8 mouse cellular contexts compared by ENCODE assay signal in genomic region chr8:105225917-105226316, GRCm38 (mm10). TPM values are rescaled to one million over a fixed set of nuclear protein-coding genes. Genes with fewer than 3 reads are reported as not detected.
DNase-seq lines count a peak whose midpoint lies in the region; ATAC-seq lines count a peak whose summit lies in the region.

No protein-coding gene starts in this region.

- peak overlapping the region; percentile 99 for H3K4me3 ChIP-seq in heart, embryonic 15.5 days
- peak overlapping the region; percentile 87 for H3K4me3 ChIP-seq in embryonic facial prominence, embryonic 11.5 days (ENCODE audit: low read depth, low read length)
- peak overlapping the region; percentile 97 for H3K4me3 ChIP-seq in intestine, embryonic 16.5 days (ENCODE audit: low read length)
- H3K4me3 ChIP-seq in midbrain, embryonic 10.5 days: peak overlapping the region; percentile 88

- H3K27ac ChIP-seq in heart, embryonic 15.5 days: no peak overlapping the region
- no peak overlapping the region for H3K27ac ChIP-seq in embryonic facial prominence, embryonic 11.5 days (replicated peaks; ENCODE audit: low read depth, low read length)
- H3K27ac ChIP-seq in intestine, embryonic 16.5 days (ENCODE audit: low read length): 0 out of 2 replicates have a peak overlapping the region, but pooled peaks have one; percentile 93
- H3K27ac ChIP-seq in midbrain, embryonic 10.5 days (replicated peaks): no peak overlapping the region

- WGBS in heart, embryonic 15.5 days: 16% methylated on average over 6 of the region's 6 CpGs
- WGBS in embryonic facial prominence, embryonic 11.5 days: 27% methylated on average over 6 of the region's 6 CpGs
- 15% methylated on average over 6 of the region's 6 CpGs for WGBS in intestine, embryonic 16.5 days
- 35% methylated on average over 6 of the region's 6 CpGs for WGBS in midbrain, embryonic 10.5 days

- no peak for DNase-seq in heart, adult 8-10 months (ENCODE audit: low spot score)
- no peak for DNase-seq in embryonic facial prominence, embryonic 11.5 days (ENCODE audit: low spot score)
- no peak for DNase-seq in midbrain, embryonic 10.5 days (ENCODE audit: low spot score)
- no peak for DNase-seq in frontal cortex, postnatal 10 days (ENCODE audit: low spot score in 2 of 2)
- DNase-seq in gastrocnemius, postnatal 25 days: no peak
- no peak for DNase-seq in cerebellum, adult 18-20 months

- H3K9me3 ChIP-seq in heart, embryonic 15.5 days (replicated peaks): no peaks in the 10 kb centered on the region
- H3K9me3 ChIP-seq in embryonic facial prominence, embryonic 11.5 days (replicated peaks; ENCODE audit: control insufficient read depth, low read length): no peaks in the 10 kb centered on the region
- no peaks in the 10 kb centered on the region for H3K9me3 ChIP-seq in intestine, embryonic 16.5 days (ENCODE audit: control insufficient read depth, low read length)
- no peaks in the 10 kb centered on the region for H3K9me3 ChIP-seq in midbrain, embryonic 10.5 days (replicated peaks)

- no peaks in the 10 kb centered on the region for H3K36me3 ChIP-seq in heart, embryonic 15.5 days
- no peaks in the 10 kb centered on the region for H3K36me3 ChIP-seq in embryonic facial prominence, embryonic 11.5 days (replicated peaks; ENCODE audit: control insufficient read depth, insufficient read depth, low read depth, low read length)
- H3K36me3 ChIP-seq in intestine, embryonic 16.5 days (ENCODE audit: control insufficient read depth, insufficient read depth, low read length): no peaks in the 10 kb centered on the region
- peaks cover under 1% of the 10 kb centered on the region; the same call in 1 of the 2 replicates for H3K36me3 ChIP-seq in midbrain, embryonic 10.5 days

- H3K4me2 ChIP-seq in heart, embryonic 15.5 days: peak overlapping the region; percentile 69
- peak overlapping the region; percentile 57 for H3K4me2 ChIP-seq in embryonic facial prominence, embryonic 11.5 days (ENCODE audit: low read depth, low read length)
- peak overlapping the region; percentile 79 for H3K4me2 ChIP-seq in intestine, embryonic 16.5 days (ENCODE audit: low read depth, low read length)

- H3K9ac ChIP-seq in heart, embryonic 15.5 days: peak overlapping the region; percentile 99
- peak overlapping the region; percentile 73 for H3K9ac ChIP-seq in embryonic facial prominence, embryonic 11.5 days (replicated peaks; ENCODE audit: low read length)
- H3K9ac ChIP-seq in intestine, embryonic 16.5 days (ENCODE audit: low read depth, low read length): peak overlapping the region; percentile 93

- H3K4me1 ChIP-seq in heart, embryonic 15.5 days (replicated peaks): peaks cover 17% of the 10 kb centered on the region
- H3K4me1 ChIP-seq in embryonic facial prominence, embryonic 11.5 days (ENCODE audit: control insufficient read depth, insufficient read depth, low read length): 0 out of 2 replicates have a peak, but pooled peaks cover 4% of the 10 kb centered on the region
- peaks cover 14% of the 10 kb centered on the region for H3K4me1 ChIP-seq in intestine, embryonic 16.5 days (ENCODE audit: control insufficient read depth, insufficient read depth, low read length)
- H3K4me1 ChIP-seq in midbrain, embryonic 10.5 days: peaks cover 21% of the 10 kb centered on the region

- no peak for ATAC-seq in heart, embryonic 15.5 days (replicated peaks; ENCODE audit: insufficient number of reproducible peaks, insufficient read depth, low FRiP score, low read depth)
- ATAC-seq in embryonic facial prominence, embryonic 11.5 days (replicated peaks; ENCODE audit: insufficient number of reproducible peaks, low FRiP score, low TSS enrichment, low read depth): no peak
- peak; percentile 43 for ATAC-seq in intestine, embryonic 16.5 days

- H3K27me3 ChIP-seq in heart, embryonic 15.5 days: no peaks in the 10 kb centered on the region
- no peaks in the 10 kb centered on the region for H3K27me3 ChIP-seq in embryonic facial prominence, embryonic 11.5 days (ENCODE audit: control insufficient read depth, insufficient read depth, low read length)
- no peaks in the 10 kb centered on the region for H3K27me3 ChIP-seq in intestine, embryonic 16.5 days (replicated peaks; ENCODE audit: control insufficient read depth, insufficient read depth, low read length)
- no peaks in the 10 kb centered on the region for H3K27me3 ChIP-seq in midbrain, embryonic 10.5 days (ENCODE audit: low read depth, poor library complexity, severe bottlenecking)

RNA-seq across cellular contexts. Expression of gene D230025D16Rik, which starts 1.0 kb away (rescaled TPM):
- 17.7 and 19.6 TPM in 2 replicates for polyA plus RNA-seq in heart, embryonic 15.5 days (2015; fragmentation: Nextera tagmentation; extraction: Ambion mirVana)
- total RNA-seq in heart, adult 8-10 months (2022): 10 to 100 TPM; 14.4 to 20.9 (median 17.4) TPM
- 30.8 and 31.5 TPM in 2 replicates for polyA plus RNA-seq in embryonic facial prominence, embryonic 11.5 days (2014; fragmentation: Nextera tagmentation; extraction: Ambion mirVana)
- polyA plus RNA-seq in intestine, embryonic 16.5 days (2015; fragmentation: Nextera tagmentation; extraction: Ambion mirVana): 20.6 and 21.7 TPM in 2 replicates
- polyA plus RNA-seq in midbrain, embryonic 10.5 days (2016; fragmentation: Nextera tagmentation; extraction: Ambion mirVana): 27.1 and 28.5 TPM in 2 replicates
- total RNA-seq in gastrocnemius, postnatal 25 days (2021): 10 to 100 TPM; 13.5 to 24.2 TPM

RNA-seq across cellular contexts. Expression of gene B3gnt9, which starts 29.0 kb away (rescaled TPM):
- polyA plus RNA-seq in heart, embryonic 15.5 days (2015; fragmentation: Nextera tagmentation; extraction: Ambion mirVana): 13.6 and 17.6 TPM in 2 replicates
- 1 to 10 TPM; 2.5 to 3.8 (median 3.4) TPM for total RNA-seq in heart, adult 8-10 months (2022)
- polyA plus RNA-seq in embryonic facial prominence, embryonic 11.5 days (2014; fragmentation: Nextera tagmentation; extraction: Ambion mirVana): 2.3 and 3.3 TPM in 2 replicates
- polyA plus RNA-seq in intestine, embryonic 16.5 days (2015; fragmentation: Nextera tagmentation; extraction: Ambion mirVana): 16.2 and 17.5 TPM in 2 replicates
- 2.4 and 4.2 TPM in 2 replicates for polyA plus RNA-seq in midbrain, embryonic 10.5 days (2016; fragmentation: Nextera tagmentation; extraction: Ambion mirVana)
- 1 to 10 TPM; 2.6 TPM for total RNA-seq in gastrocnemius, postnatal 25 days (2021)

RNA-seq across cellular contexts. Expression of gene Tradd, which starts 38.5 kb away (rescaled TPM):
- polyA plus RNA-seq in heart, embryonic 15.5 days (2015; fragmentation: Nextera tagmentation; extraction: Ambion mirVana): 17.9 and 24.0 TPM in 2 replicates
- total RNA-seq in heart, adult 8-10 months (2022): 1 to 10 TPM; 3.7 to 5.7 (median 5.2) TPM
- 14.0 and 16.6 TPM in 2 replicates for polyA plus RNA-seq in embryonic facial prominence, embryonic 11.5 days (2014; fragmentation: Nextera tagmentation; extraction: Ambion mirVana)
- polyA plus RNA-seq in intestine, embryonic 16.5 days (2015; fragmentation: Nextera tagmentation; extraction: Ambion mirVana): 44.9 and 46.0 TPM in 2 replicates
- 13.6 and 14.6 TPM in 2 replicates for polyA plus RNA-seq in midbrain, embryonic 10.5 days (2016; fragmentation: Nextera tagmentation; extraction: Ambion mirVana)
- total RNA-seq in gastrocnemius, postnatal 25 days (2021): 1 to 10 TPM; 3.0 TPM

RNA-seq across cellular contexts. Expression of gene Fbxl8, which starts 38.5 kb away (rescaled TPM):
- polyA plus RNA-seq in heart, embryonic 15.5 days (2015; fragmentation: Nextera tagmentation; extraction: Ambion mirVana): 3.1 and 4.5 TPM in 2 replicates
- total RNA-seq in heart, adult 8-10 months (2022): 1 to 10 TPM; 2.0 to 2.6 (median 2.5) TPM
- polyA plus RNA-seq in embryonic facial prominence, embryonic 11.5 days (2014; fragmentation: Nextera tagmentation; extraction: Ambion mirVana): 1.2 and 2.0 TPM in 2 replicates
- polyA plus RNA-seq in intestine, embryonic 16.5 days (2015; fragmentation: Nextera tagmentation; extraction: Ambion mirVana): 6.0 and 6.8 TPM in 2 replicates
- polyA plus RNA-seq in midbrain, embryonic 10.5 days (2016; fragmentation: Nextera tagmentation; extraction: Ambion mirVana): 0.64 and 0.72 TPM in 2 replicates
- 1 to 10 TPM in 1 of 2 experiments, under 1 TPM in 1; 0.90 to 1.0 TPM for total RNA-seq in gastrocnemius, postnatal 25 days (2021)

RNA-seq across cellular contexts. Expression of gene Hsf4, which starts 43.7 kb away (rescaled TPM):
- polyA plus RNA-seq in heart, embryonic 15.5 days (2015; fragmentation: Nextera tagmentation; extraction: Ambion mirVana): 0.13 and 0.30 TPM in 2 replicates
- total RNA-seq in heart, adult 8-10 months (2022): 1 to 10 TPM; 3.3 to 5.0 (median 4.5) TPM
- polyA plus RNA-seq in embryonic facial prominence, embryonic 11.5 days (2014; fragmentation: Nextera tagmentation; extraction: Ambion mirVana): 0.13 TPM in 1 of 2 replicates, not detected in the other
- 0.17 and 0.18 TPM in 2 replicates for polyA plus RNA-seq in intestine, embryonic 16.5 days (2015; fragmentation: Nextera tagmentation; extraction: Ambion mirVana)
- polyA plus RNA-seq in midbrain, embryonic 10.5 days (2016; fragmentation: Nextera tagmentation; extraction: Ambion mirVana): 0.10 TPM in 1 of 2 replicates, not detected in the other
- 1 to 10 TPM; 2.9 to 3.0 TPM for total RNA-seq in gastrocnemius, postnatal 25 days (2021)
